Mouse (Mus musculus) small intestine, adult 2 months (tissue): ENCODE data around the gene Psmb11.

Experiments
- CTCF ChIP-seq: fragments of 200-500 bp; IDR thresholded peaks from 2 replicates; pipeline ENCODE4 v1.5.1; 2012; ENCODE audit warnings: low read depth, mild to moderate bottlenecking, control low read depth, inconsistent platforms, low read length, moderate library complexity, mixed read lengths; ENCODE audit not compliant: insufficient replicate concordance, insufficient read length; ENCODE audit errors: extremely low read depth
- POLR2A ChIP-seq: fragments of 200-500 bp; IDR thresholded peaks from 2 replicates; pipeline ENCODE4 v1.6.1; 2012; ENCODE audit warnings: low read depth, mild to moderate bottlenecking, control low read depth, inconsistent platforms, low read length, moderate library complexity

- TF ChIP-seq POLR2A (no peak), CTCF (peak; percentile 91; the same call in 1 of the 2 replicates)
Measured at GRCm38 (mm10) chr14:54650621-54651454, 29.6 kb downstream of the Psmb11 start.
